In genomic region chr10:53863486-53864357, GRCm38 (mm10) we compare ENCODE assay signal across 8 mouse cellular contexts.
DNase-seq lines count a peak whose midpoint lies in the region; ATAC-seq and TF ChIP-seq lines count a peak whose summit lies in the region.

No protein-coding gene starts in this region.

- H3K4me3 ChIP-seq in ES-Bruce4 (ENCODE audit: low read depth, low read length) = no peak overlapping the region
- no peak overlapping the region for H3K4me3 ChIP-seq in embryonic facial prominence, embryonic 11.5 days (ENCODE audit: low read depth, low read length)
- no peak overlapping the region for H3K4me3 ChIP-seq in lung, embryonic 14.5 days (ENCODE audit: low read depth, low read length)

- no peak overlapping the region for H3K4me2 ChIP-seq in embryonic facial prominence, embryonic 11.5 days (ENCODE audit: low read depth, low read length)
- no peak overlapping the region for H3K4me2 ChIP-seq in lung, embryonic 14.5 days

- ATAC-seq in embryonic facial prominence, embryonic 11.5 days (replicated peaks; ENCODE audit: insufficient number of reproducible peaks, low FRiP score, low TSS enrichment, low read depth) = no peak
- peak; percentile 74 to 86 for ATAC-seq in hematopoietic stem cell, adult 5-6 weeks (replicated peaks in 1 of 2; ENCODE audit: insufficient read depth in 1 of 2, low FRiP score in 2 of 2, low TSS enrichment in 1 of 2, low read depth in 1 of 2, poor library complexity in 2 of 2, severe bottlenecking in 2 of 2)
- peak; percentile 73 for ATAC-seq in lung, embryonic 14.5 days (ENCODE audit: insufficient read depth)

- DNase-seq in adrenal gland, postnatal 10 days = peak; percentile 76
- peak; percentile 80 for DNase-seq in embryonic facial prominence, embryonic 11.5 days (ENCODE audit: low spot score)
- peak; percentile 39 for DNase-seq in layer of hippocampus, adult 9-10 months (ENCODE audit: low spot score)
- peak; percentile 89 for DNase-seq in lung, embryonic 14.5 days
- peak; percentile 13 for DNase-seq in ovary, postnatal 36 days (ENCODE audit: low spot score)
- DNase-seq in urinary bladder, postnatal 25 days (ENCODE audit: low spot score) = peak; percentile 30

- no peak overlapping the region for H3K9ac ChIP-seq in ES-Bruce4 (ENCODE audit: low read depth, poor library complexity, severe bottlenecking)
- H3K9ac ChIP-seq in embryonic facial prominence, embryonic 11.5 days (replicated peaks; ENCODE audit: low read length) = no peak overlapping the region
- no peak overlapping the region for H3K9ac ChIP-seq in lung, embryonic 14.5 days

- peak; percentile 18 for TF ChIP-seq CTCF in ES-Bruce4 (IDR thresholded peaks at IDR 0.05; ENCODE audit: low read depth, low read length)
- TF ChIP-seq CTCF in lung, embryonic 14.5 days (IDR thresholded peaks at IDR 0.05; ENCODE audit: low read depth) = peak; percentile 74

- no peak for TF ChIP-seq EP300 in ES-Bruce4 (IDR thresholded peaks at IDR 0.05; ENCODE audit: insufficient read depth, low read depth, low read length)

- H3K36me3 ChIP-seq in ES-Bruce4 (ENCODE audit: control insufficient read depth, insufficient read depth, low read length, poor library complexity, severe bottlenecking) = no peaks in the 10 kb centered on the region
- no peaks in the 10 kb centered on the region for H3K36me3 ChIP-seq in embryonic facial prominence, embryonic 11.5 days (replicated peaks; ENCODE audit: control insufficient read depth, insufficient read depth, low read depth, low read length)
- no peaks in the 10 kb centered on the region for H3K36me3 ChIP-seq in lung, embryonic 14.5 days (ENCODE audit: insufficient read depth)

- no peak overlapping the region for H3K27ac ChIP-seq in ES-Bruce4 (ENCODE audit: insufficient read depth, low read length)
- no peak overlapping the region for H3K27ac ChIP-seq in embryonic facial prominence, embryonic 11.5 days (replicated peaks; ENCODE audit: low read depth, low read length)
- no peak overlapping the region for H3K27ac ChIP-seq in lung, embryonic 14.5 days (ENCODE audit: low read depth)

- TF ChIP-seq POLR2A in ES-Bruce4 (IDR thresholded peaks at IDR 0.05; ENCODE audit: insufficient read depth, low read length) = no peak

- no peaks in the 10 kb centered on the region for H3K4me1 ChIP-seq in ES-Bruce4 (ENCODE audit: control insufficient read depth, insufficient read depth, low read length)
- H3K4me1 ChIP-seq in embryonic facial prominence, embryonic 11.5 days (ENCODE audit: control insufficient read depth, insufficient read depth, low read length) = no peaks in the 10 kb centered on the region
- H3K4me1 ChIP-seq in lung, embryonic 14.5 days (ENCODE audit: insufficient read depth) = no peaks in the 10 kb centered on the region

- WGBS in embryonic facial prominence, embryonic 11.5 days = 53% methylated on average over 7 of the region's 7 CpGs
- WGBS in lung, embryonic 14.5 days = 44% methylated on average over 7 of the region's 7 CpGs

- no peaks in the 10 kb centered on the region; the same call in 1 of the 2 replicates for H3K27me3 ChIP-seq in ES-Bruce4 (ENCODE audit: control insufficient read depth, insufficient read depth, low read length, poor library complexity, severe bottlenecking)
- no peaks in the 10 kb centered on the region for H3K27me3 ChIP-seq in embryonic facial prominence, embryonic 11.5 days (ENCODE audit: control insufficient read depth, insufficient read depth, low read length)
- H3K27me3 ChIP-seq in lung, embryonic 14.5 days (ENCODE audit: insufficient read depth, low read length) = no peaks in the 10 kb centered on the region

- no peaks in the 10 kb centered on the region for H3K9me3 ChIP-seq in ES-Bruce4 (replicated peaks; ENCODE audit: control insufficient read depth, insufficient read depth, low read length, poor library complexity, severe bottlenecking)
- no peaks in the 10 kb centered on the region for H3K9me3 ChIP-seq in embryonic facial prominence, embryonic 11.5 days (replicated peaks; ENCODE audit: control insufficient read depth, low read length)
- no peaks in the 10 kb centered on the region for H3K9me3 ChIP-seq in lung, embryonic 14.5 days (ENCODE audit: low read depth, low read length)

Comparison
In these comparisons a context has a peak if more than half of its experiments do, and no peak if none do; other contexts are left out.
1. DNase-seq: peak in every context shown above with its lines; median percentile 89 in lung, embryonic 14.5 days; 80 in embryonic facial prominence, embryonic 11.5 days; 76 in adrenal gland, postnatal 10 days; 39 in layer of hippocampus, adult 9-10 months; 30 in urinary bladder, postnatal 25 days; 13 in ovary, postnatal 36 days.